Mouse (Mus musculus): ENCODE data around the gene Dclre1a.

Dclre1a gene

GRCm38 (mm10) chr19:56484630-56485375 lies 63.2 kb downstream of the Dclre1a start:
- no peak for DNase-seq (ENCODE audit: low read depth, low spot score)
